ENCODE assay signal across 19 mouse cellular contexts in genomic region chr16:4730776-4731358, GRCm38 (mm10). TPM values are rescaled to one million over a fixed set of nuclear protein-coding genes. Genes with fewer than 3 reads are reported as not detected.
DNase-seq lines count a peak whose midpoint lies in the region; ATAC-seq and TF ChIP-seq lines count a peak whose summit lies in the region.
"Had no signal": no experiment of that assay in that cellular context is flagged by ENCODE, and none has a peak within 500 bp of the region (broad histone marks: within the 10 kb centered on the region; RNA-seq: fewer than 3 reads in every experiment).

No protein-coding gene starts in this region.

- peaks cover 40% of the 10 kb centered on the region for H3K79me2 ChIP-seq in liver, adult 2 months (ENCODE audit: control insufficient read depth, insufficient read depth, low read length)

- ATAC-seq in liver, embryonic 11.5 days (replicated peaks; ENCODE audit: low FRiP score): no peak
- ATAC-seq: intestine, embryonic 16.5 days; Patski had no signal

- H3K27me3 ChIP-seq in liver, adult 2 months (ENCODE audit: control insufficient read depth, insufficient read depth, low read length): no peaks in the 10 kb centered on the region
- no peaks in the 10 kb centered on the region for H3K27me3 ChIP-seq in liver, embryonic 11.5 days (replicated peaks; ENCODE audit: control insufficient read depth, insufficient read depth, low read length)
- H3K27me3 ChIP-seq: heart, embryonic 12.5 days; hindbrain, embryonic 15.5 days; Patski had no signal

- H3K36me3 ChIP-seq in liver, adult 2 months (ENCODE audit: control insufficient read depth, insufficient read depth, low read length): peaks cover 3% of the 10 kb centered on the region; the same call in 1 of the 2 replicates
- H3K36me3 ChIP-seq in liver, embryonic 11.5 days (ENCODE audit: control insufficient read depth, insufficient read depth, low read length): no peaks in the 10 kb centered on the region
- H3K36me3 ChIP-seq: heart, embryonic 12.5 days; hindbrain, embryonic 15.5 days had no signal

- no peak for TF ChIP-seq POLR2A in liver, adult 2 months (IDR thresholded peaks at IDR 0.05; ENCODE audit: extremely low read depth, insufficient read depth, low read length)

- no peak overlapping the region for H3K4me2 ChIP-seq in liver, embryonic 11.5 days
- H3K4me2 ChIP-seq: heart, embryonic 12.5 days; hindbrain, embryonic 15.5 days had no signal

- intact Hi-C loops in gastrocnemius, adult 2 months (cut with DNase I): no loop called here

- no peak overlapping the region for H3K9ac ChIP-seq in liver, adult 2 months (ENCODE audit: low read depth, low read length)
- H3K9ac ChIP-seq in liver, embryonic 11.5 days (ENCODE audit: low read depth, low read length): no peak overlapping the region
- H3K9ac ChIP-seq: heart, embryonic 12.5 days; hindbrain, embryonic 15.5 days had no signal

- peaks cover 12% of the 10 kb centered on the region for H3K4me1 ChIP-seq in liver, adult 2 months (ENCODE audit: control insufficient read depth, insufficient read depth, low read length)
- H3K4me1 ChIP-seq in liver, embryonic 11.5 days (replicated peaks; ENCODE audit: control insufficient read depth, insufficient read depth, low read length): peaks cover 17% of the 10 kb centered on the region

- 58% methylated on average over 3 of the region's 3 CpGs for WGBS in liver, adult 2 months
- 83% methylated on average over 3 of the region's 3 CpGs for WGBS in liver, embryonic 11.5 days

- no peaks in the 10 kb centered on the region for H3K9me3 ChIP-seq in liver, embryonic 11.5 days (ENCODE audit: control insufficient read depth, low read length)
- H3K9me3 ChIP-seq: heart, embryonic 12.5 days; hindbrain, embryonic 10.5 days; hindbrain, embryonic 15.5 days had no signal

- no peak for TF ChIP-seq CTCF in gastrocnemius, adult 2 months (IDR thresholded peaks at IDR 0.05)
- no peak for TF ChIP-seq CTCF in liver, adult 2 months (IDR thresholded peaks at IDR 0.05; ENCODE audit: low read depth, low read length)

- H3K27ac ChIP-seq in gastrocnemius, adult 2 months: peak overlapping the region; percentile 56
- H3K27ac ChIP-seq in liver, adult 2 months (replicated peaks; ENCODE audit: insufficient read depth, low read depth, low read length): no peak overlapping the region; the same call in 1 of the 2 replicates
- no peak overlapping the region for H3K27ac ChIP-seq in liver, embryonic 11.5 days (ENCODE audit: low read depth, low read length)
- H3K27ac ChIP-seq: hindbrain, embryonic 10.5 days; hindbrain, embryonic 15.5 days had no signal

- no peak overlapping the region for H3K4me3 ChIP-seq in gastrocnemius, adult 2 months
- H3K4me3 ChIP-seq in liver, adult 2 months (ENCODE audit: insufficient read depth, low read depth, low read length): no peak overlapping the region
- no peak overlapping the region for H3K4me3 ChIP-seq in liver, embryonic 11.5 days (ENCODE audit: low read depth, low read length)
- H3K4me3 ChIP-seq: heart, embryonic 12.5 days; hindbrain, embryonic 10.5 days; hindbrain, embryonic 15.5 days had no signal

- DNase-seq in gastrocnemius, adult 2 months: no peak
- DNase-seq in gastrocnemius, postnatal 10 days: no peak
- peak; percentile 66 for DNase-seq in liver, adult 2 months (ENCODE audit: extremely low read depth, low read depth, low spot score)
- DNase-seq in liver, embryonic 11.5 days (ENCODE audit: low spot score): no peak
- peak; percentile 51 for DNase-seq in MN1 (ENCODE audit: low spot score)
- peak; percentile 49 for DNase-seq in adipocyte (ENCODE audit: low spot score)
- no peak for DNase-seq in embryo, embryonic 9.5 days (ENCODE audit: extremely low spot score)
- no peak for DNase-seq in layer of hippocampus, adult 9-10 months (ENCODE audit: low spot score)
- DNase-seq: adrenal gland, adult 8-10 months; adrenal gland, postnatal 36 days; cerebellum, adult 11-12 months; cerebellum, adult 9-10 months; cerebellum, postnatal 25 days; kidney, adult 8-10 months had no signal

RNA-seq across cellular contexts. Expression of gene Hmox2, which starts 4.7 kb away (rescaled TPM):
- total RNA-seq in gastrocnemius, adult 2 months (2021): 10 to 100 TPM; 35.4 to 43.6 TPM
- total RNA-seq in gastrocnemius, postnatal 10 days (2021): 10 to 100 TPM; 45.1 to 51.1 TPM
- total RNA-seq in liver, adult 2 months (2014; rRNA removed): 40.7 and 52.9 TPM in 2 replicates
- polyA plus RNA-seq in liver, adult 2 months (2012; rRNA removed): 25.4 and 28.3 TPM in 2 replicates
- polyA plus RNA-seq in liver, embryonic 11.5 days (2014; fragmentation: Nextera tagmentation; extraction: Ambion mirVana): 66.8 and 75.9 TPM in 2 replicates

RNA-seq across cellular contexts. Expression of gene Nmral1, which starts 11.7 kb away (rescaled TPM):
- total RNA-seq in gastrocnemius, adult 2 months (2021): 1 to 10 TPM; 2.6 to 3.7 TPM
- 1 to 10 TPM; 6.8 to 7.1 TPM for total RNA-seq in gastrocnemius, postnatal 10 days (2021)
- 10.0 and 11.2 TPM in 2 replicates for total RNA-seq in liver, adult 2 months (2014; rRNA removed)
- polyA plus RNA-seq in liver, adult 2 months (2012; rRNA removed): 4.8 and 7.8 TPM in 2 replicates
- polyA plus RNA-seq in liver, embryonic 11.5 days (2014; fragmentation: Nextera tagmentation; extraction: Ambion mirVana): 85.6 and 92.2 TPM in 2 replicates

RNA-seq across cellular contexts. Expression of gene Coro7, which starts 51.3 kb away (rescaled TPM):
- total RNA-seq in gastrocnemius, adult 2 months (2021): 10 to 100 TPM; 12.1 to 13.6 TPM
- total RNA-seq in gastrocnemius, postnatal 10 days (2021): 10 to 100 TPM; 16.3 to 23.3 TPM
- 6.1 and 8.5 TPM in 2 replicates for total RNA-seq in liver, adult 2 months (2014; rRNA removed)
- polyA plus RNA-seq in liver, adult 2 months (2012; rRNA removed): 17.3 and 22.7 TPM in 2 replicates
- 17.4 and 18.7 TPM in 2 replicates for polyA plus RNA-seq in liver, embryonic 11.5 days (2014; fragmentation: Nextera tagmentation; extraction: Ambion mirVana)

RNA-seq across cellular contexts. Expression of gene Cdip1, which starts 59.2 kb away (rescaled TPM):
- 10 to 100 TPM; 69.3 to 82.9 TPM for total RNA-seq in gastrocnemius, adult 2 months (2021)
- total RNA-seq in gastrocnemius, postnatal 10 days (2021): 10 to 100 TPM; 82.1 to 91.9 TPM
- 46.2 and 47.4 TPM in 2 replicates for total RNA-seq in liver, adult 2 months (2014; rRNA removed)
- 101 and 116 TPM in 2 replicates for polyA plus RNA-seq in liver, adult 2 months (2012; rRNA removed)
- polyA plus RNA-seq in liver, embryonic 11.5 days (2014; fragmentation: Nextera tagmentation; extraction: Ambion mirVana): 49.4 and 49.8 TPM in 2 replicates

Comparison
In these comparisons a context has a peak if more than half of its experiments do, and no peak if none do; other contexts are left out.
1. DNase-seq: peak in liver, adult 2 months (single experiment), MN1 (single experiment) and adipocyte (single experiment); none in gastrocnemius, adult 2 months (single experiment), gastrocnemius, postnatal 10 days (single experiment), liver, embryonic 11.5 days (single experiment), embryo, embryonic 9.5 days (single experiment) and layer of hippocampus, adult 9-10 months (single experiment).